Mouse (Mus musculus) midbrain, embryonic 15.5 days (tissue): ENCODE measurements around the gene 4930519P11Rik. TPM values are rescaled to one million over a fixed set of nuclear protein-coding genes. Genes with fewer than 3 reads are reported as not detected.
A peak's percentile ranks its signal among the peaks of the same experiment; 100 is the strongest.

Experiments used
- ATAC-seq: fragments of 200-750 bp; cut with Nextera tagmentation; replicated peaks from 2 replicates; pipeline ENCODE4 v1.8.0; 2017; ENCODE audit warnings: moderate TSS enrichment
- H3K27ac ChIP-seq: fragments of 300-500 bp; sonication (generic); 2 replicates; pipeline ENCODE4 v1.5.1; 2015; ENCODE audit warnings: mild to moderate bottlenecking, inconsistent platforms
- H3K27me3 ChIP-seq: fragments of 300-500 bp; sonication (generic); replicated peaks from 2 replicates; pipeline ENCODE4 v1.6.1; 2015; ENCODE audit warnings: inconsistent platforms
- H3K36me3 ChIP-seq: fragments of 300-500 bp; sonication (generic); replicated peaks from 2 replicates; pipeline ENCODE4 v1.6.1; 2015; ENCODE audit warnings: inconsistent platforms
- H3K4me1 ChIP-seq: fragments of 300-500 bp; sonication (generic); 2 replicates; pipeline ENCODE4 v1.6.1; 2015; ENCODE audit warnings: inconsistent platforms
- H3K4me2 ChIP-seq: fragments of 300-500 bp; sonication (generic); 2 replicates; pipeline ENCODE4 v1.6.1; 2015; ENCODE audit warnings: inconsistent platforms, mild to moderate bottlenecking, moderate library complexity
- H3K4me3 ChIP-seq: fragments of 300-500 bp; sonication (generic); 2 replicates; pipeline ENCODE4 v1.5.1; 2015; ENCODE audit warnings: mild to moderate bottlenecking, inconsistent platforms
- H3K9ac ChIP-seq: fragments of 300-500 bp; sonication (generic); 2 replicates; pipeline ENCODE4 v1.6.1; 2015; ENCODE audit warnings: mild to moderate bottlenecking, inconsistent platforms
- H3K9me3 ChIP-seq: fragments of 300-500 bp; sonication (generic); 2 replicates; pipeline ENCODE4 v1.6.1; 2016; ENCODE audit warnings: inconsistent platforms
- WGBS: fragments of 180-500 bp; shearing (Covaris S2); methylation state at CpG from one replicate; pipeline ENCODE4 v1.1.7; 2015; ENCODE audit warnings: mixed read lengths; 5-methylcytosine and 5-hydroxymethylcytosine counted together
- polyA plus RNA-seq: library from polyadenylated mRNA; unstranded; fragments of >200 nt; fragmentation: Nextera tagmentation; extraction: Ambion mirVana; gene quantifications from 2 replicates; pipeline ENCODE4 v1.2.1, GENCODE M21; 2015

The 4930519P11Rik gene
- polyA plus RNA-seq, 1 experiment from 2014 or later = 0.50 TPM

GRCm38 (mm10) chr2:154595775-154596174 is 17.5 kb downstream of the 4930519P11Rik start:
- ATAC-seq = no peak
- H3K9me3 ChIP-seq = no peaks in the 10 kb centered on the region
- no peaks in the 10 kb centered on the region for H3K27me3 ChIP-seq
- H3K4me1 ChIP-seq = no peaks in the 10 kb centered on the region
- 89% methylated on average over 5 of the region's 5 CpGs for WGBS
- no peak overlapping the region for H3K4me3 ChIP-seq
- no peak overlapping the region for H3K27ac ChIP-seq
- H3K9ac ChIP-seq = no peak overlapping the region
- no peak overlapping the region for H3K4me2 ChIP-seq
- H3K36me3 ChIP-seq = no peaks in the 10 kb centered on the region

GRCm38 (mm10) chr2:154593025-154593424 is 20.2 kb downstream of the 4930519P11Rik start:
- 59% methylated on average over 3 of the region's 3 CpGs for WGBS

GRCm38 (mm10) chr2:154591239-154591638 is 22.0 kb downstream of the 4930519P11Rik start:
- ATAC-seq = no peak
- H3K4me3 ChIP-seq = no peak overlapping the region
- no peak overlapping the region for H3K9ac ChIP-seq
- no peaks in the 10 kb centered on the region for H3K4me1 ChIP-seq
- H3K27ac ChIP-seq = no peak overlapping the region
- no peak overlapping the region for H3K4me2 ChIP-seq
- no peaks in the 10 kb centered on the region for H3K27me3 ChIP-seq
- H3K9me3 ChIP-seq = no peaks in the 10 kb centered on the region
- WGBS = 91% methylated on average over 3 of the region's 3 CpGs
- no peaks in the 10 kb centered on the region for H3K36me3 ChIP-seq

More at GRCm38 (mm10) chr2:154593025-154593424, 20.2 kb downstream of the 4930519P11Rik start:
- no peak overlapping the region for H3K27ac ChIP-seq
- no peaks in the 10 kb centered on the region for H3K36me3 ChIP-seq
- no peak overlapping the region for H3K9ac ChIP-seq
- no peak for ATAC-seq
- H3K9me3 ChIP-seq = no peaks in the 10 kb centered on the region
- no peak overlapping the region for H3K4me2 ChIP-seq
- no peaks in the 10 kb centered on the region for H3K27me3 ChIP-seq
- H3K4me3 ChIP-seq = no peak overlapping the region
- no peaks in the 10 kb centered on the region for H3K4me1 ChIP-seq

GRCm38 (mm10) chr2:154589051-154589450 is 24.2 kb downstream of the 4930519P11Rik start:
- Histone ChIP-seq H3K9ac (no peak overlapping the region), H3K36me3 (no peaks in the 10 kb centered on the region), H3K27ac (no peak overlapping the region), H3K4me3 (no peak overlapping the region), H3K9me3 (no peaks in the 10 kb centered on the region), H3K4me2 (no peak overlapping the region), H3K4me1 (peaks cover 6% of the 10 kb centered on the region; the same call in 1 of the 2 replicates), H3K27me3 (no peaks in the 10 kb centered on the region)
- ATAC-seq = no peak
- 75% methylated on average over 4 of the region's 4 CpGs for WGBS

GRCm38 (mm10) chr2:154586405-154586804 is 26.8 kb downstream of the 4930519P11Rik start:
- H3K9ac ChIP-seq = no peak overlapping the region
- ATAC-seq = no peak
- no peaks in the 10 kb centered on the region for H3K36me3 ChIP-seq
- no peak overlapping the region for H3K4me2 ChIP-seq
- H3K9me3 ChIP-seq = no peaks in the 10 kb centered on the region
- no peak overlapping the region for H3K4me3 ChIP-seq
- H3K27me3 ChIP-seq = no peaks in the 10 kb centered on the region
- no peak overlapping the region for H3K27ac ChIP-seq
- peaks cover 9% of the 10 kb centered on the region; the same call in 1 of the 2 replicates for H3K4me1 ChIP-seq
- 76% methylated on average over 5 of the region's 5 CpGs for WGBS

GRCm38 (mm10) chr2:154584931-154585601 is 28.2 kb downstream of the 4930519P11Rik start:
- Histone ChIP-seq H3K4me3 (no peak overlapping the region), H3K9me3 (no peaks in the 10 kb centered on the region), H3K27ac (no peak overlapping the region), H3K4me1 (peaks cover 9% of the 10 kb centered on the region; the same call in 1 of the 2 replicates), H3K4me2 (no peak overlapping the region), H3K9ac (no peak overlapping the region), H3K27me3 (no peaks in the 10 kb centered on the region), H3K36me3 (no peaks in the 10 kb centered on the region)
- no peak for ATAC-seq
- 56% methylated on average over 17 of the region's 17 CpGs for WGBS

- Histone ChIP-seq H3K9ac (no peak overlapping the region), H3K9me3 (no peaks in the 10 kb centered on the region), H3K27me3 (no peaks in the 10 kb centered on the region), H3K4me3 (no peak overlapping the region), H3K4me1 (peaks cover 9% of the 10 kb centered on the region; the same call in 1 of the 2 replicates), H3K4me2 (no peak overlapping the region), H3K36me3 (no peaks in the 10 kb centered on the region), H3K27ac (no peak overlapping the region)
- WGBS = 60% methylated on average over 15 of the region's 15 CpGs
- ATAC-seq = peak; percentile 78
Observed at GRCm38 (mm10) chr2:154583906-154584872, 29.0 kb downstream of the 4930519P11Rik start.

GRCm38 (mm10) chr2:154581421-154581820 is 31.8 kb downstream of the 4930519P11Rik start:
- no peak overlapping the region for H3K9ac ChIP-seq

GRCm38 (mm10) chr2:154580586-154580985 is 32.7 kb downstream of the 4930519P11Rik start:
- Histone ChIP-seq H3K4me3 (no peak overlapping the region), H3K27ac (no peak overlapping the region), H3K4me1 (peaks cover 20% of the 10 kb centered on the region), H3K36me3 (no peaks in the 10 kb centered on the region), H3K9me3 (no peaks in the 10 kb centered on the region), H3K4me2 (no peak overlapping the region), H3K9ac (no peak overlapping the region), H3K27me3 (no peaks in the 10 kb centered on the region)
- 68% methylated on average over 8 of the region's 8 CpGs for WGBS
- no peak for ATAC-seq

More at GRCm38 (mm10) chr2:154581421-154581820, 31.8 kb downstream of the 4930519P11Rik start:
- Histone ChIP-seq H3K4me3 (no peak overlapping the region), H3K4me1 (peaks cover 20% of the 10 kb centered on the region), H3K9me3 (no peaks in the 10 kb centered on the region), H3K27ac (no peak overlapping the region), H3K4me2 (no peak overlapping the region), H3K27me3 (no peaks in the 10 kb centered on the region), H3K36me3 (no peaks in the 10 kb centered on the region)
- ATAC-seq = no peak
- WGBS = 93% methylated on average over 1 of the region's 1 CpGs

- Histone ChIP-seq H3K9ac (no peak overlapping the region), H3K9me3 (no peaks in the 10 kb centered on the region), H3K27ac (peak overlapping the region; percentile 40), H3K4me3 (no peak overlapping the region), H3K36me3 (no peaks in the 10 kb centered on the region), H3K27me3 (no peaks in the 10 kb centered on the region), H3K4me1 (peaks cover 11% of the 10 kb centered on the region), H3K4me2 (no peak overlapping the region)
- WGBS = 54% methylated on average over 6 of the region's 6 CpGs
- no peak for ATAC-seq
Observed at GRCm38 (mm10) chr2:154577744-154578067, 35.5 kb downstream of the 4930519P11Rik start.

- 19% methylated on average over 12 of the region's 12 CpGs for WGBS
- H3K27ac ChIP-seq = peak overlapping the region; percentile 40
- no peak overlapping the region for H3K4me2 ChIP-seq
- ATAC-seq = peak; percentile 53; the same call in 1 of the 2 replicates
- 0 out of 2 replicates have a peak overlapping the region, but pooled peaks have one; percentile 6 for H3K9ac ChIP-seq
- peaks cover 11% of the 10 kb centered on the region for H3K4me1 ChIP-seq
- no peak overlapping the region for H3K4me3 ChIP-seq
- H3K9me3 ChIP-seq = no peaks in the 10 kb centered on the region
- no peaks in the 10 kb centered on the region for H3K27me3 ChIP-seq
- no peaks in the 10 kb centered on the region for H3K36me3 ChIP-seq
Observed at GRCm38 (mm10) chr2:154576876-154577743, 36.1 kb downstream of the 4930519P11Rik start.
